Mouse (Mus musculus): ENCODE measurements around the gene Bag3.

DNA sequence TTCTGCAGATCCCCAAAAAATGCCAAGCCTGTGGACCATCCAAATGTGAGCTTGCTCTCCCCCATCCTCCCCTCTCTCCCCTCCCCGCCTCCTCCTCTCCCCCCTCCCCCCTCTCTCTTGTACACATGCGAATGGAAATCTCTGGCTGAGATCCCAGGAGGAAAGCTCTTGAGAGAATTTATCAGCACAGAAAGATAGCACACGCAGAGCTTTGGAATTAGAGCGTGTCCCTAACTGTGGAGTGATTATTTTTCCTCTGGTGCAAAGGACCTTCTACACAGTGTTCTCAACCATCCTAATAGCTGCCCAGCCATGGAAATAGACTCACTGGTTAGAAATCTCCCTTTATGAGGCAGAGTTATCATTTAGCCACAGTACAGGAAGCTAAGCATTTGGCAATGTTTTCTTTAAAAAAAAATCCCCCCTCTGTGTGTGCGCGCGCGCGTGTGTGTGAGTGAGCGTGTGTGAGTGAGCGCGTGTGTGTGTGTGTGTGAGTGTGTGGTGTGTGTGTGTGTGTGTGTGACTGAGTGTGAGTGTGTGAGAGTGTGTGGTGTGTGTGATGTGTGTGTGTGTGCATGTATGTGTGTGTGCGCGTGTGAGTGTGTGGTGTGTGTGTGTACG lies 58.6 kb downstream of the Bag3 start:
- no peak for TF ChIP-seq CTCF (IDR thresholded peaks at IDR 0.05; ENCODE audit: extremely low read depth, insufficient read depth, low read length)
- TF ChIP-seq POLR2A (IDR thresholded peaks at IDR 0.05; ENCODE audit: extremely low read depth, insufficient read depth, low read length): no peak
